Mouse (Mus musculus): Measurements from ENCODE around the gene Efcab10.

GRCm38 (mm10) chr12:33394804-33395623 lies at the start of gene Efcab10:
- TF ChIP-seq MYOG (IDR thresholded peaks at IDR 0.05; ENCODE audit: control insufficient read depth in 1 of 3, insufficient read depth in 1 of 3, insufficient read length in 2 of 3, low read depth in 2 of 3), result no peak
- TF ChIP-seq POLR2A (IDR thresholded peaks at IDR 0.05; ENCODE audit: insufficient read length, low read depth), result no peak
- TF ChIP-seq MAX (IDR thresholded peaks at IDR 0.05; ENCODE audit: low read depth), result no peak
- no peak for TF ChIP-seq MYOD1 (IDR thresholded peaks at IDR 0.05; ENCODE audit: control insufficient read depth in 1 of 3, insufficient read length in 2 of 3, low read depth in 2 of 3)
- no peak for TF ChIP-seq TCF12 (IDR thresholded peaks at IDR 0.05; ENCODE audit: insufficient read depth, poor library complexity, severe bottlenecking)
- TF ChIP-seq CEBPB (IDR thresholded peaks at IDR 0.05; ENCODE audit: insufficient read depth, poor library complexity, severe bottlenecking), result no peak
- TF ChIP-seq POLR2AphosphoS2 (IDR thresholded peaks at IDR 0.05; ENCODE audit: insufficient read length, low read depth), result no peak
- TF ChIP-seq REST (IDR thresholded peaks at IDR 0.05; ENCODE audit: insufficient read depth, insufficient read length), result no peak
- TF ChIP-seq E2F4 (IDR thresholded peaks at IDR 0.05; ENCODE audit: insufficient read depth), result no peak
